Mouse (Mus musculus): Measurements from ENCODE around the gene Cntn1. TPM values are rescaled to one million over a fixed set of nuclear protein-coding genes. Genes with fewer than 3 reads are reported as not detected.

Cntn1 gene
- polyA plus RNA-seq, 1 experiment = 0.40 TPM

DNA sequence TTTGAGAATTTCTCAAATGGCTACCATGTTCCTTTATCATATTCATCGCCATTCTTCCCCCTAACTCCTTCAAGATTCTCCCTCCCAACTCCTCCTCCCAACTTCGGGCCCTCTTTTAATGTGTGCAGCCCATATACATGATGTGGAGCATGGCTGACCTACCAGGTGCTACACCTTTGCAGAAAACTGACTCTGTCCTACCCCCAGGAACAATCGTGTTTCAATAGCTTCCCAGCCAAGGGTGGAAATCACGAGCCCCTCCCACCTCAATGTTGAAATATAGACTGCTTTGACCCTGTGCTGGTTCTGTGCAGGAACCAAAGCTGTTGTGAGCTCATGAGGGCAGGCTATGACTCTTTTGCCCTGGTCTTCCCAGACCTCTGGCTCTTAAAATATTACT, 236.7 kb downstream of the Cntn1 start:
- no peak for TF ChIP-seq CTCF (IDR thresholded peaks at IDR 0.05; ENCODE audit: borderline replicate concordance, insufficient read depth, low read length)
- no peak for TF ChIP-seq POLR2A (IDR thresholded peaks at IDR 0.05; ENCODE audit: low read depth, low read length)
- H3K4me1 ChIP-seq (ENCODE audit: control insufficient read depth, insufficient read depth, low read length) = no peaks in the 10 kb centered on the region
- H3K4me3 ChIP-seq (ENCODE audit: insufficient read depth, low read length) = no peak overlapping the region
- no peak overlapping the region for H3K27ac ChIP-seq (ENCODE audit: insufficient read depth, low read length)

DNA sequence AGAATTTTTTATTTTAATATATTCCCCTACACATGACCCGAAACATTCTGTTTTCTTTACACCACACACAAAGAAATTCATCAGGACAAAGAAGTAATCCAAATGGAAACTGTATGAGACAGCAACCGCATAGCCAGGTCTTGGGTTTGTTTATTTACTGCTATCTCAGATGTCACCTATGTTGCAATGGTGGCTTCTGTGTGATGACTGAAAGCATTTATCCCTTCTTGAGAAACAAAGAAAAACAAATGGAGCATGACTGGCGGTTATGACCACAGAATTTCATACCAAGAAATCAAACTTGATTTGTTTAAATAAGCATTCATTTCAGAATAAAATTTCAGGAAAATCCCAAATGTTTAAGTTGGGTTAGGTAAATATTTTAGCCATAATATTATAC, 245.5 kb downstream of the Cntn1 start:
- TF ChIP-seq POLR2A (IDR thresholded peaks at IDR 0.05; ENCODE audit: low read depth, low read length) (no peak), CTCF (IDR thresholded peaks at IDR 0.05; ENCODE audit: borderline replicate concordance, insufficient read depth, low read length) (no peak)
- Histone ChIP-seq H3K4me3 (ENCODE audit: insufficient read depth, low read length) (no peak overlapping the region), H3K27ac (ENCODE audit: insufficient read depth, low read length) (no peak overlapping the region), H3K4me1 (ENCODE audit: control insufficient read depth, insufficient read depth, low read length) (peaks cover 4% of the 10 kb centered on the region)

DNA sequence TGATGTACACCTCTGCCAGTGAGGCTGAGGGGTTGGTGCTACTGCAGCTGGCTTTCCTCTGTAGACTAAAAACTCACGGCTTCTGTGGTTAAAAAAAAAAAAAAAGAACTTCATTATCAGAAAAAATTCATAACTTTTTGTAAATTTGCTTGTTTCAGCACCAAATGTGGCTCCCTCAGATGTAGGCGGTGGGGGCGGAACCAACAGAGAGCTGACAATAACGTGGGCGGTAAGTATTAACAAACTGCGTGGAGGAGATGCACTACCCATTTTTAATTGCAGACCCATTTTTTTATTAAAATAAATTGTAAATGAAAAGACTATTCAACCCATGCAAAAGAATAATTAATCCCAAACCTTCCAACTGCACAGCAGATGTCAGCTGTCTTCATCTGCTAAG, 251.8 kb downstream of the Cntn1 start:
- Histone ChIP-seq H3K4me1 (ENCODE audit: control insufficient read depth, insufficient read depth, low read length) (no peaks in the 10 kb centered on the region), H3K27ac (ENCODE audit: insufficient read depth, low read length) (no peak overlapping the region), H3K4me3 (ENCODE audit: insufficient read depth, low read length) (no peak overlapping the region)
- TF ChIP-seq CTCF (IDR thresholded peaks at IDR 0.05; ENCODE audit: borderline replicate concordance, insufficient read depth, low read length) (no peak), POLR2A (IDR thresholded peaks at IDR 0.05; ENCODE audit: low read depth, low read length) (no peak)

DNA sequence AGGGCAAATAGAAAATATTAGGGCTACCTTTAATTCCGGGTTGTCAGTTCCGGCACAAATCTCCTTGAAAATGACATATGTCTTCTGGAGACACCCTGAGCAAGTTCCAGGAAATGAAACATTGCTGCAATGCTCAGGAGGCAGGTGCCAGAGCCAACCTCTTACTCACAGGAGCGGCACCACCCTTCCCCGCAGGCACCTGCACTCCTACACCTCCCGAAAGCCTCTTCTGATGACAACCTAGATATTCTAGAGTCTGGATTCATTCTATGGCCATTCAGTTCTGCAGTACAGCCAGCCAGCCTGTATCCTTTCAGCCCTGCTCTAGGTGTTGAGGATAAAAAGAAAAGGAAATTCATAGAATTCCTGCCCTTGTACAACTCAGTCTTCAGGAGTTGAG, 253.3 kb downstream of the Cntn1 start:
- no peaks in the 10 kb centered on the region for H3K4me1 ChIP-seq (ENCODE audit: control insufficient read depth, insufficient read depth, low read length)
- no peak overlapping the region for H3K4me3 ChIP-seq (ENCODE audit: insufficient read depth, low read length)
- no peak overlapping the region for H3K27ac ChIP-seq (ENCODE audit: insufficient read depth, low read length)
- TF ChIP-seq POLR2A (IDR thresholded peaks at IDR 0.05; ENCODE audit: low read depth, low read length) (no peak), CTCF (IDR thresholded peaks at IDR 0.05; ENCODE audit: borderline replicate concordance, insufficient read depth, low read length) (no peak)

DNA sequence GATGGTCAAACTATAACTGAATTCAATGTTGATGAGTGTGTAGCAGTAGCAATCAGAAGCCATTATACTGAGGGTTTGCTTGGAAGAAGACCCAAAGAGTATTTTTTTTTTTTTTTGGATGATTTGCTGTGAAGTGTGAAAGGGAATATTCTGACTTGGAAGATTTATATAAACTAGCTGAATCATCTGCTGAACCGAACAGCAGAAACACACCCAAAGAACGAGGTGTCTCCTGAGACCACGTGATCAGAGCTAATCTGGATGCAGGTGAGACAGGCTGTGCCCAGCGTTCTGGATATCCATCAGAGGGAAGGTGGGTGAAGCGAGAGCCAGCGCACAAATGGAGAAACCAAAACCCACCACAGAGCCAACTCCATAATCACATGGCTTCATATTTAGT, 271.0 kb downstream of the Cntn1 start:
- Histone ChIP-seq H3K4me3 (ENCODE audit: insufficient read depth, low read length) (no peak overlapping the region), H3K27ac (ENCODE audit: insufficient read depth, low read length) (no peak overlapping the region), H3K4me1 (ENCODE audit: control insufficient read depth, insufficient read depth, low read length) (no peaks in the 10 kb centered on the region)
- TF ChIP-seq POLR2A (IDR thresholded peaks at IDR 0.05; ENCODE audit: low read depth, low read length) (no peak), CTCF (IDR thresholded peaks at IDR 0.05; ENCODE audit: borderline replicate concordance, insufficient read depth, low read length) (no peak)

DNA sequence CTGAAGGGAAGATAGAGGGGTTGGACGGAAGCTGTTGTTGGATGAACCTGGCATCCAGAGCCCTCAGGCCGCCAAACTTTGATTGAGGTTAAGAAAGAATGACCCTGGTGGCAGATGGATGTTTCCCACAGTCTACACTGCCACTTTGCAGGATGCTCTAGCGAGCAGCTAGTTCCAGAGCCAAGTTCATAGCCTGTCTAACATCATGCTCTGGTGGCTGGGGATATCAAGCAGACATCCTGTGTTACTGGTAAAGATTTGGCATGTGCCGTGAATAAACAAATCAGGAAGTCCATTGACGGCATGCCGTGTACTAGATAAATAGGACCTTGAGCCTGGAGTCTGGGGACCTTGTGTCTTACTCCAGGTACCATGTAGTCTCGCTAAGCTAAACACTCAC, 276.1 kb downstream of the Cntn1 start:
- H3K4me3 ChIP-seq (ENCODE audit: insufficient read depth, low read length) = no peak overlapping the region
- no peaks in the 10 kb centered on the region for H3K4me1 ChIP-seq (ENCODE audit: control insufficient read depth, insufficient read depth, low read length)
- H3K27ac ChIP-seq (ENCODE audit: insufficient read depth, low read length) = no peak overlapping the region
- no peak for TF ChIP-seq POLR2A (IDR thresholded peaks at IDR 0.05; ENCODE audit: low read depth, low read length)
- TF ChIP-seq CTCF (IDR thresholded peaks at IDR 0.05; ENCODE audit: borderline replicate concordance, insufficient read depth, low read length) = no peak

DNA sequence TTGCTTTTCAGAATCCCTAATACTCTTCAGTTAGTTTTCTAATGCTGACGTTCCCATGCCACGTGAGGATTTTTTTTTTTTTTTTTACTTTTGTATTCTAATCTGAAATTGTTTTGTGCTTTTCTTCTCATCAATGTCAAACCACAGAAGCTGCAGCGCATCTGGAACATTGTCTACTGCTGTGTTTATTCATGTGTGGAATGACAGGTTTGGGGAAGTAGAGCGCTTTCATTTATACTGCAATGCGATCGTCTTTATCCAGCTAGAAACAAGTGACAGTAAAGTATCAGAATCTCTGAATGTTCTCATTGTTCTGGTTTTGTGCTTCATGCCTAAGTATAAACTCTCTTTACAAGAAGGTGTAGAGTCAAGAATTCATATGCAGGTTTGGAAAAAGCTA, 289.3 kb downstream of the Cntn1 start:
- no peak for TF ChIP-seq CTCF (IDR thresholded peaks at IDR 0.05; ENCODE audit: borderline replicate concordance, insufficient read depth, low read length)
- TF ChIP-seq POLR2A (IDR thresholded peaks at IDR 0.05; ENCODE audit: low read depth, low read length) = no peak
- no peaks in the 10 kb centered on the region for H3K4me1 ChIP-seq (ENCODE audit: control insufficient read depth, insufficient read depth, low read length)
- H3K4me3 ChIP-seq (ENCODE audit: insufficient read depth, low read length) = no peak overlapping the region
- no peak overlapping the region for H3K27ac ChIP-seq (ENCODE audit: insufficient read depth, low read length)

DNA sequence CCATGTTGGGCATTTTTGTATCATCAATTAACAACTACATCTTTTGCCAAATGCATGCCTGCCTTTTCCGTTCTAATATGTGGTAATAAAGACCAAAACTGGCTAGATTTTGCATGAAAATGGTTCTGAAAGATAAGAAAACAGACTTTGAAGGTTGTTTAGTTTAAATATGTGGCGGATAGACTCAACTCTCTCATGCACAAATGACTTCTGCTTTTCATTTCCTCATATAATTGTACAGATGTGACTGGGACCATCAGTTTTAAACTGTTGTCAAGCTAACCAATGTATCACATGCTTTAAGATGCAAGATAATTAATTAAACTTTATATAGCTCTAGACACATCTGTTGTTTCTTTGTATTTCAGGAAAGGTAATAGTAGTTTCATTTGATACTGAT, 290.5 kb downstream of the Cntn1 start:
- TF ChIP-seq CTCF (IDR thresholded peaks at IDR 0.05; ENCODE audit: borderline replicate concordance, insufficient read depth, low read length) (no peak), POLR2A (IDR thresholded peaks at IDR 0.05; ENCODE audit: low read depth, low read length) (no peak)

DNA sequence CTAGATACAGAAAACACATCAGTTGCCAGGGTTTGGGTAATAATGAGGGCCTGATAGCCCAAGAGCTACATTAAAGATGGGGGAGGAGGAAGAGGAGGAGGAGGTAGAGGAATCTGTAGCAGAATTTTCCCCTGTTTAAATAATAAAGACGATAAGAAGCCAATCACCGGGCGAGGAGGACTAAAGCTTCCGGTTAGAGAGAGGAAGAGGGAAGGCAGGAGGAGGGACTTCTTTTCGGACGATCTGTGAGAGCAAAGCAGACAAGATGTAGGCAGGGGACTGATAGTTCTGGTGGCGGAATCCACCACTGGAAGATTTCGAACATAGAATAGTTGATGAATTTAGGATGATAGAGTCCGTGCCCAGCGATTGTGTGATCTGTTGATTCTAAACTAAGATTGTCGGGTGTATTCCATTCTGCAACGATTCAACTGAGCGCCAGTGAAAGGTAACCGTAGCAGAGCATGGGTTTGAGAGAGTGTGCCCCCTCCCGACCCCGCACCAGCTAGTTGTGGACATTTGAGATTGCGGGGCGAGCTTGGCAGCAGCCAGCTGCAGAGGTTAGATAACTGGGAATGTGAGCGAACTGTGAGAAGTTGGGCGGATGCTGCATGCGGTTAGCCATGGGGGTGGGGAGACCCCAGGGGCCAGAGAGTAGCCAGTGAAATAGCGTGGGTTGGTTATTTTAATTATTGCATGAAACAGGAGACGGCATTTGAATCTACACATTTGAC, 293.3 kb downstream of the Cntn1 start:
- Histone ChIP-seq H3K27ac (ENCODE audit: insufficient read depth, low read length) (no peak overlapping the region), H3K4me1 (ENCODE audit: control insufficient read depth, insufficient read depth, low read length) (no peaks in the 10 kb centered on the region), H3K4me3 (ENCODE audit: insufficient read depth, low read length) (no peak overlapping the region)
- TF ChIP-seq CTCF (IDR thresholded peaks at IDR 0.05; ENCODE audit: borderline replicate concordance, insufficient read depth, low read length) = no peak
- TF ChIP-seq POLR2A (IDR thresholded peaks at IDR 0.05; ENCODE audit: low read depth, low read length) = no peak

More for the DNA sequence above, 290.5 kb downstream of the Cntn1 start:
- Histone ChIP-seq H3K4me1 (ENCODE audit: control insufficient read depth, insufficient read depth, low read length) (no peaks in the 10 kb centered on the region), H3K4me3 (ENCODE audit: insufficient read depth, low read length) (no peak overlapping the region), H3K27ac (ENCODE audit: insufficient read depth, low read length) (no peak overlapping the region)

DNA sequence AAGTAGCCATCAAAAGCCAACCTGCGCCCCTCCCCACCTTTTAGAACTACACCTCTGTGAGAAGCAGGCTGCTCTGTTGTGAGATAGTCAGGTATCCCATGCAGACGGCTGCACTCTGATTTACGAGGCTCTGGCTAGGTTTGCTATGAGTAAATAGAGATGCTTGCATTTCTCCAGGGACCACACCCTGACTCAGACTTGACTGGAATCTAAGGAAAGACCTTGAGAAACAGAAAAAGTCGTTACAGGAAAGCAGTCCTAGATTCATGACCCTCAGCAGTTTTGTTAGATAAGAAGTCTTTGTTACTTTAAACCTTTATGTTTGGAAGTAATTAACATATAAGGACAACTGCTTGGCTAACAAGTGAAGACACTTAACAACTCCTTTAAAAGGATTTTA, 296.5 kb downstream of the Cntn1 start:
- Histone ChIP-seq H3K4me1 (ENCODE audit: control insufficient read depth, insufficient read depth, low read length) (no peaks in the 10 kb centered on the region), H3K27ac (ENCODE audit: insufficient read depth, low read length) (no peak overlapping the region), H3K4me3 (ENCODE audit: insufficient read depth, low read length) (no peak overlapping the region)
- TF ChIP-seq CTCF (IDR thresholded peaks at IDR 0.05; ENCODE audit: borderline replicate concordance, insufficient read depth, low read length) (no peak), POLR2A (IDR thresholded peaks at IDR 0.05; ENCODE audit: low read depth, low read length) (no peak)

All from embryonic fibroblast, embryonic 13.5 days (primary cell).